Mouse (Mus musculus) hindbrain, postnatal 0 days (tissue): ENCODE measurements around the gene H2-DMa. TPM values are rescaled to one million over a fixed set of nuclear protein-coding genes. Genes with fewer than 3 reads are reported as not detected.

Experiments used
- ATAC-seq: fragments of 200-750 bp; cut with Nextera tagmentation; 2 replicates; pipeline ENCODE4 v1.8.0; 2017; ENCODE audit warnings: mild to moderate bottlenecking, moderate TSS enrichment, moderate library complexity
- DNase-seq: peaks from one replicate; pipeline ENCODE4 v3.0.0-alpha.2; 2015; ENCODE audit warnings: low spot score
- H3K27ac ChIP-seq: fragments of 300-500 bp; sonication (generic); 2 replicates; pipeline ENCODE4 v1.5.1; 2014; ENCODE audit warnings: mild to moderate bottlenecking
- H3K27me3 ChIP-seq: fragments of 300-500 bp; sonication (generic); 2 replicates; pipeline ENCODE4 v1.6.1; 2014; ENCODE audit warnings: low read length, mixed read lengths; ENCODE audit not compliant: insufficient read depth
- H3K36me3 ChIP-seq: fragments of 300-500 bp; sonication (generic); 2 replicates; pipeline ENCODE4 v1.6.1; 2014; ENCODE audit warnings: low read length, mixed read lengths; ENCODE audit not compliant: insufficient read depth
- H3K4me1 ChIP-seq: fragments of 300-500 bp; sonication (generic); 2 replicates; pipeline ENCODE4 v1.6.1; 2014; ENCODE audit warnings: antibody characterized with exemption, low read length, mixed read lengths; ENCODE audit not compliant: insufficient read depth
- H3K4me2 ChIP-seq: fragments of 300-500 bp; sonication (generic); 2 replicates; pipeline ENCODE4 v1.6.1; 2014; ENCODE audit warnings: low read depth, mild to moderate bottlenecking, low read length, moderate library complexity, mixed read lengths
- H3K4me3 ChIP-seq: fragments of 300-500 bp; sonication (generic); 2 replicates; pipeline ENCODE4 v1.5.1; 2014; ENCODE audit warnings: low read length
- H3K9ac ChIP-seq: fragments of 300-500 bp; sonication (generic); replicated peaks from 2 replicates; pipeline ENCODE4 v1.6.1; 2014; ENCODE audit warnings: mild to moderate bottlenecking, low read length, moderate library complexity, mixed read lengths
- H3K9me3 ChIP-seq: fragments of 300-500 bp; sonication (generic); 2 replicates; pipeline ENCODE4 v1.6.1; 2016; ENCODE audit warnings: low read length, mixed read lengths
- CTCF ChIP-seq: IDR thresholded peaks from 2 replicates; pipeline ENCODE4 v1.5.1; 2016; ENCODE audit warnings: antibody characterized with exemption, control low read depth, low read depth
- WGBS: fragments of 180-500 bp; shearing (Covaris S2); extraction: QIAGEN DNeasy Blood & Tissue Kit; methylation state at CpG from one replicate; pipeline ENCODE4 v1.1.7; 2014; 5-methylcytosine and 5-hydroxymethylcytosine counted together
- polyA plus RNA-seq: library from polyadenylated mRNA; unstranded; fragments of >200 nt; fragmentation: Nextera tagmentation; extraction: Ambion mirVana; gene quantifications from 2 replicates; pipeline ENCODE4 v1.2.1, GENCODE M21; 2015
- total RNA-seq: library from RNA; depleted of rRNA; stranded (reverse); fragments of >200 nt; gene quantifications from 2 replicates; pipeline ENCODE4 v1.2.3, GENCODE M21; 2014

The H2-DMa gene
- total and polyA plus RNA-seq, 2 experiments from 2014 or later: 24.1 to 30.9 TPM

- H3K9ac ChIP-seq: no peak overlapping the region
- DNase-seq (no peak), ATAC-seq (no peak)
- no peak overlapping the region for H3K4me3 ChIP-seq
- no peak overlapping the region for H3K4me2 ChIP-seq
- no peak for TF ChIP-seq CTCF
- WGBS: 78% methylated on average over 1 of the region's 1 CpGs
- no peaks in the 10 kb centered on the region for H3K4me1 ChIP-seq
- no peaks in the 10 kb centered on the region for H3K27me3 ChIP-seq
- H3K36me3 ChIP-seq: no peaks in the 10 kb centered on the region
- H3K9me3 ChIP-seq: 0 out of 2 replicates have a peak, but pooled peaks cover 5% of the 10 kb centered on the region
- H3K27ac ChIP-seq: no peak overlapping the region
Observed at GRCm38 (mm10) chr17:34174075-34174474, 54.7 kb downstream of the H2-DMa start.

- TF ChIP-seq CTCF: peak; percentile 26; the same call in 1 of the 2 replicates
- no peak for DNase-seq
- H3K4me3 ChIP-seq: no peak overlapping the region
- 0 out of 2 replicates have a peak, but pooled peaks cover 5% of the 10 kb centered on the region for H3K9me3 ChIP-seq
- no peaks in the 10 kb centered on the region for H3K27me3 ChIP-seq
- H3K4me1 ChIP-seq: no peaks in the 10 kb centered on the region
- H3K36me3 ChIP-seq: no peaks in the 10 kb centered on the region
- ATAC-seq: no peak
- no peak overlapping the region for H3K27ac ChIP-seq
- no peak overlapping the region for H3K4me2 ChIP-seq
- WGBS: 73% methylated on average over 4 of the region's 4 CpGs
- no peak overlapping the region for H3K9ac ChIP-seq
Observed at GRCm38 (mm10) chr17:34177179-34177578, 57.8 kb downstream of the H2-DMa start.

GRCm38 (mm10) chr17:34179019-34179418 lies 59.7 kb downstream of the H2-DMa start:
- no peak overlapping the region for H3K4me3 ChIP-seq
- H3K36me3 ChIP-seq: no peaks in the 10 kb centered on the region
- H3K9ac ChIP-seq: no peak overlapping the region
- H3K4me2 ChIP-seq: no peak overlapping the region
- DNase-seq (no peak), ATAC-seq (no peak)
- H3K27ac ChIP-seq: no peak overlapping the region
- no peak for TF ChIP-seq CTCF
- no peaks in the 10 kb centered on the region for H3K27me3 ChIP-seq
- H3K9me3 ChIP-seq: 0 out of 2 replicates have a peak, but pooled peaks cover 2% of the 10 kb centered on the region
- H3K4me1 ChIP-seq: no peaks in the 10 kb centered on the region
- 69% methylated on average over 6 of the region's 6 CpGs for WGBS

- no peak overlapping the region for H3K4me3 ChIP-seq
- H3K4me1 ChIP-seq: no peaks in the 10 kb centered on the region
- ATAC-seq (no peak), DNase-seq (no peak)
- H3K36me3 ChIP-seq: no peaks in the 10 kb centered on the region
- H3K9ac ChIP-seq: no peak overlapping the region
- TF ChIP-seq CTCF: no peak
- WGBS: 70% methylated on average over 13 of the region's 13 CpGs
- no peaks in the 10 kb centered on the region for H3K27me3 ChIP-seq
- H3K4me2 ChIP-seq: no peak overlapping the region
- no peak overlapping the region for H3K27ac ChIP-seq
- 0 out of 2 replicates have a peak, but pooled peaks cover 2% of the 10 kb centered on the region for H3K9me3 ChIP-seq
Observed at GRCm38 (mm10) chr17:34179913-34180859, 60.8 kb downstream of the H2-DMa start.

GRCm38 (mm10) chr17:34183564-34184219 lies 64.4 kb downstream of the H2-DMa start:
- no peak for ATAC-seq
- H3K27me3 ChIP-seq: peaks cover 12% of the 10 kb centered on the region; the same call in 1 of the 2 replicates

GRCm38 (mm10) chr17:34185526-34185925 lies 66.2 kb downstream of the H2-DMa start:
- DNase-seq (no peak), ATAC-seq (no peak)
- TF ChIP-seq CTCF: no peak
- Histone ChIP-seq H3K9ac (no peak overlapping the region), H3K4me2 (no peak overlapping the region), H3K27me3 (peaks cover 18% of the 10 kb centered on the region), H3K4me3 (no peak overlapping the region), H3K9me3 (no peaks in the 10 kb centered on the region), H3K36me3 (no peaks in the 10 kb centered on the region), H3K27ac (no peak overlapping the region), H3K4me1 (no peaks in the 10 kb centered on the region)
- WGBS: 88% methylated on average over 9 of the region's 9 CpGs

More at GRCm38 (mm10) chr17:34183564-34184219, 64.4 kb downstream of the H2-DMa start:
- H3K4me2 ChIP-seq: no peak overlapping the region
- no peak for DNase-seq
- H3K27ac ChIP-seq: no peak overlapping the region
- H3K9ac ChIP-seq: no peak overlapping the region
- WGBS: 78% methylated on average over 15 of the region's 15 CpGs
- H3K4me1 ChIP-seq: no peaks in the 10 kb centered on the region
- H3K4me3 ChIP-seq: no peak overlapping the region
- no peak for TF ChIP-seq CTCF
- H3K36me3 ChIP-seq: no peaks in the 10 kb centered on the region
- H3K9me3 ChIP-seq: no peaks in the 10 kb centered on the region
